Mouse (Mus musculus) lung, postnatal 0 days (tissue): ENCODE measurements around the gene Slc22a21. TPM values are rescaled to one million over a fixed set of nuclear protein-coding genes. Genes with fewer than 3 reads are reported as not detected.
"Not testable (repeated sequence)": the region's sequence is repeated elsewhere in the genome, so short reads cannot be mapped to it uniquely, and the experiment has no call there.

ENCODE experiments used
- ATAC-seq: fragments of 200-750 bp; cut with Nextera tagmentation; 2 replicates; pipeline ENCODE4 v1.8.0; 2017; ENCODE audit warnings: moderate library complexity
- DNase-seq: peaks from one replicate; pipeline ENCODE4 v3.0.0-alpha.2; 2016; ENCODE audit warnings: low spot score
- H3K27ac ChIP-seq: fragments of 300-500 bp; sonication (generic); 2 replicates; pipeline ENCODE4 v1.5.1; 2014; ENCODE audit warnings: antibody characterized with exemption, mild to moderate bottlenecking, low read length, mixed read lengths
- H3K27me3 ChIP-seq: fragments of 300-500 bp; sonication (generic); replicated peaks from 2 replicates; pipeline ENCODE4 v1.6.1; 2014; ENCODE audit warnings: low read length, mixed read lengths; ENCODE audit not compliant: insufficient read depth
- H3K36me3 ChIP-seq: fragments of 300-500 bp; sonication (generic); 2 replicates; pipeline ENCODE4 v1.6.1; 2014; ENCODE audit warnings: low read length, mixed read lengths; ENCODE audit not compliant: insufficient read depth
- H3K4me1 ChIP-seq: fragments of 300-500 bp; sonication (generic); 2 replicates; pipeline ENCODE4 v1.6.1; 2014; ENCODE audit warnings: antibody characterized with exemption, low read depth, low read length, mixed read lengths; ENCODE audit not compliant: insufficient read depth
- H3K4me2 ChIP-seq: fragments of 300-500 bp; sonication (generic); replicated peaks from 2 replicates; pipeline ENCODE4 v1.6.1; 2014; ENCODE audit warnings: low read depth, mild to moderate bottlenecking, low read length, moderate library complexity, mixed read lengths
- H3K4me3 ChIP-seq: fragments of 300-500 bp; sonication (generic); 2 replicates; pipeline ENCODE4 v1.5.1; 2014; ENCODE audit warnings: low read depth, low read length
- H3K9ac ChIP-seq: fragments of 300-500 bp; sonication (generic); replicated peaks from 2 replicates; pipeline ENCODE4 v1.6.1; 2014; ENCODE audit warnings: low read depth, mild to moderate bottlenecking
- H3K9me3 ChIP-seq: fragments of 300-500 bp; sonication (generic); 2 replicates; pipeline ENCODE4 v1.6.1; 2016; ENCODE audit warnings: low read length, mixed read lengths
- CTCF ChIP-seq: IDR thresholded peaks from 2 replicates; pipeline ENCODE4 v1.5.1; 2016; ENCODE audit warnings: antibody characterized with exemption, mild to moderate bottlenecking
- EP300 ChIP-seq: IDR thresholded peaks from 2 replicates; pipeline ENCODE4 v1.6.1; 2016; ENCODE audit warnings: antibody characterized with exemption, mild to moderate bottlenecking, control low read depth
- WGBS: fragments of 180-500 bp; shearing (Covaris S2); extraction: QIAGEN DNeasy Blood & Tissue Kit; methylation state at CpG from one replicate; pipeline ENCODE4 v1.1.7; 2014; 5-methylcytosine and 5-hydroxymethylcytosine counted together
- polyA plus RNA-seq: library from polyadenylated mRNA; unstranded; fragments of >200 nt; fragmentation: Nextera tagmentation; extraction: Ambion mirVana; gene quantifications from 2 replicates; pipeline ENCODE4 v1.2.1, GENCODE M21; 2015

The Slc22a21 gene
- polyA plus RNA-seq, 1 experiment from 2014 or later = 2.6 TPM

- Histone ChIP-seq H3K9me3 (no peaks in the 10 kb centered on the region), H3K4me2 (no peak overlapping the region), H3K4me1 (no peaks in the 10 kb centered on the region), H3K36me3 (no peaks in the 10 kb centered on the region), H3K27ac (no peak overlapping the region), H3K9ac (no peak overlapping the region), H3K4me3 (no peak overlapping the region), H3K27me3 (no peaks in the 10 kb centered on the region)
- no peak for ATAC-seq
- TF ChIP-seq CTCF (no peak), EP300 (no peak)
- no peak for DNase-seq
- 86% methylated on average over 3 of the region's 3 CpGs for WGBS
Observed at GRCm38 (mm10) chr11:53954653-53955052, 25.5 kb downstream of the Slc22a21 start.

GRCm38 (mm10) chr11:53950133-53950532, 30.0 kb downstream of the Slc22a21 start:
- no CpG with 5 or more reads among the region's 3 CpGs for WGBS

GRCm38 (mm10) chr11:53931944-53932318, 48.2 kb downstream of the Slc22a21 start:
- not testable (repeated sequence) for H3K36me3 ChIP-seq, DNase-seq, H3K4me3 ChIP-seq, H3K9me3 ChIP-seq, ATAC-seq, H3K4me2 ChIP-seq, H3K27ac ChIP-seq, H3K27me3 ChIP-seq, H3K4me1 ChIP-seq, H3K9ac ChIP-seq
- 51% methylated on average over 4 of the region's 4 CpGs for WGBS

More at GRCm38 (mm10) chr11:53950133-53950532, 30.0 kb downstream of the Slc22a21 start:
- H3K36me3 ChIP-seq, H3K9me3 ChIP-seq, H3K27ac ChIP-seq, H3K4me1 ChIP-seq, H3K4me2 ChIP-seq, H3K4me3 ChIP-seq, H3K9ac ChIP-seq, H3K27me3 ChIP-seq, DNase-seq: not testable (repeated sequence)
- peak; percentile 53 for ATAC-seq

DNA sequence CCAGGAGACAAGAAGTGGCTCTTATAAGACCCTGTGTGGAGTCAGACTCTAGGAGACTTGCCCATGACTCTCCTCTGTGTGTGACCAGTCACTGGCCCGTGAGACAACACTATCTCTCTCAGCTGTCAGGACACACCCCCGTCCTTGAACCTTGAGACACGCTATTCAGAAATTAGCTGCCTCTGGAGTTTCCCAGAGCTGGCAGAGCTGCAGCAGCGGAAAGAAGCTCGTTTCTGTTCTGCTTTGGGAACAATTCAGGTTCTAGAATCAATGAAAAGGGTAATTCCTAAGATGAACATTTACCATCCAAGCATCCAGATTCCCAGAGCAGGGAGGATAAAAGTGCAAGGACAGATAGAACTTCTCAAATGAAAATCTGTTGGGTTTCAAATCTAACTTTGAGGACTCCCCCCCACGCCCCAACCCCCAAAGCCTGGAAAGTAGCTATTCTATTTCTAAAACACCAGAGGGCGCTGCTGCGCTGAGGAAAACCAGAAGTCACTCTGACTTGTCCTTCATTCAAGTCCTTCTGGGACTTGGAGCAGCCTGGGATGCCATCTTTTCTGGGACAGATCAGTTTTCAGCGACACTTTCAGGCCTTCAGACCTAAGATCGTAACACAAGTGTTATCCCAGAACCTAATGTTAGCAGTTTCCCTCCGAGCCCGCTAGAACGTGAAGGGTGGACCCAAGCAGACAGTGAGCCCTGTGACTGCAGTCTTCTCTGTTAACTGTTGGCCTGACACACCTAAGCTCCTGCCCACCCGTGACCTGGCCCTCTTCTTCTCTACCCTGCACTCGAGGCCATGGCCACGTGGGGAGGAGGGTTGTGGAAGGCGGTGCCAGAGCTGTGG, 48.8 kb downstream of the Slc22a21 start:
- H3K9ac ChIP-seq = no peak overlapping the region
- DNase-seq (peak; percentile 79), ATAC-seq (peak; percentile 52)
- no peaks in the 10 kb centered on the region for H3K4me1 ChIP-seq
- no peaks in the 10 kb centered on the region for H3K36me3 ChIP-seq
- no peak overlapping the region for H3K4me3 ChIP-seq
- no peak for TF ChIP-seq EP300
- TF ChIP-seq CTCF = peak; percentile 83
- no peaks in the 10 kb centered on the region for H3K9me3 ChIP-seq
- no peak overlapping the region for H3K27ac ChIP-seq
- H3K27me3 ChIP-seq = no peaks in the 10 kb centered on the region
- no peak overlapping the region for H3K4me2 ChIP-seq
- WGBS = 23% methylated on average over 17 of the region's 17 CpGs

DNA sequence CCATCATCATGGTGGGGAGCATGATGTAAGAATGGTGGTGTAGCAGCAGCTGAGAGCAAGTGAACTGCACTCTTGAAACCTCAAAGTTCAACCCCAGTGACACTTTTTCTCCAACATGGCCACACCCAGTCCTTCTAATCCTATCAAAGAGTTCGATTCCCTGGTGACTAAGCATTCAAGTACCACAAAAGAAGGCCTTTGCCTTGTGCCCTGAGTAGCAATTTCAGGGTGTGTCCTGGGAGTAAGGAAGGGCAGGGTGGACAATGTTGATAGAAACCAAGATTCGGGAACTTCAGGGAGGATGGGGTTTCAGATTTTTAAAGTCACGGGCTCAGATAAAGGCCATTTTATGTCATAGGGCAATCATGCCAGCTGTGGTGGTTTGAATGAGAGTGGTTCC, 50.4 kb downstream of the Slc22a21 start:
- H3K9ac ChIP-seq = no peak overlapping the region
- H3K27me3 ChIP-seq = no peaks in the 10 kb centered on the region
- 74% methylated on average over 3 of the region's 3 CpGs for WGBS

GRCm38 (mm10) chr11:53928585-53928984, 51.5 kb downstream of the Slc22a21 start:
- ATAC-seq (peak; percentile 62), DNase-seq (peak; percentile 53)
- Histone ChIP-seq H3K4me3 (no peak overlapping the region), H3K27me3 (no peaks in the 10 kb centered on the region), H3K9ac (no peak overlapping the region), H3K4me1 (no peaks in the 10 kb centered on the region), H3K27ac (no peak overlapping the region), H3K9me3 (no peaks in the 10 kb centered on the region), H3K4me2 (no peak overlapping the region), H3K36me3 (no peaks in the 10 kb centered on the region)
- TF ChIP-seq CTCF (no peak), EP300 (no peak)
- WGBS = 53% methylated on average over 3 of the region's 3 CpGs

More for the DNA sequence above, 50.4 kb downstream of the Slc22a21 start:
- no peaks in the 10 kb centered on the region for H3K9me3 ChIP-seq
- no peak overlapping the region for H3K4me2 ChIP-seq
- TF ChIP-seq CTCF (no peak), EP300 (no peak)
- no peaks in the 10 kb centered on the region for H3K36me3 ChIP-seq
- DNase-seq (no peak), ATAC-seq (no peak)
- no peak overlapping the region for H3K27ac ChIP-seq
- no peaks in the 10 kb centered on the region for H3K4me1 ChIP-seq
- H3K4me3 ChIP-seq = no peak overlapping the region

DNA sequence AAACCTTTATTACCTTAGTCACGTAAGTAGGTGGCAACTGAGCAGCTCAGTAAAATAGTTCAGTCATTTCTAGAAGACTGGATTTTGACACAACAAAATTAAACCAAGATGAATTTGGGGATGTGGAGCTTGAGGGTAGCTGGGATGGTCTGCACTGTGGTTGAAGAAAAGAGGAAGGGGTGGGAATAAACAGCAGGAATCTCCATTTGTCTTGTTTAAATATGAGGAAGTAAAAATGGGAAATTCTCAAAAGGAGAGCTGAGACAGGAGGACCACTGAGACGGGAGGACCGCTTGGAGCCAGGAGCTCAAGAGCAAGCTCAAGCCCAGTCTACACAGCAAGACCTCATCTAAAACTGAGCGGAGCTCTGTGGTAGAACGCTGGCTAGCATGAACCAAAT, 53.8 kb downstream of the Slc22a21 start:
- no peaks in the 10 kb centered on the region for H3K4me1 ChIP-seq
- H3K27ac ChIP-seq = no peak overlapping the region
- no peaks in the 10 kb centered on the region for H3K36me3 ChIP-seq
- H3K9me3 ChIP-seq = no peaks in the 10 kb centered on the region
- H3K4me2 ChIP-seq = no peak overlapping the region
- DNase-seq (no peak), ATAC-seq (no peak)
- no peak overlapping the region for H3K4me3 ChIP-seq
- 84% methylated on average over 5 of the region's 5 CpGs for WGBS
- H3K9ac ChIP-seq = no peak overlapping the region
- H3K27me3 ChIP-seq = no peaks in the 10 kb centered on the region
- TF ChIP-seq EP300 (no peak), CTCF (no peak)
